Mouse (Mus musculus) testis, adult 2 months (tissue): Measurements from ENCODE around the gene Hadh. TPM values are rescaled to one million over a fixed set of nuclear protein-coding genes. Genes with fewer than 3 reads are reported as not detected.

Experiments
- H3K27ac ChIP-seq: fragments of 200-500 bp; 2 replicates; pipeline ENCODE4 v1.5.1; 2012; ENCODE audit warnings: low read depth, low read length; ENCODE audit not compliant: control insufficient read depth, insufficient read depth
- H3K27me3 ChIP-seq: fragments of 200-500 bp; 2 replicates; pipeline ENCODE4 v1.6.1; 2012; ENCODE audit warnings: mild to moderate bottlenecking, low read length, moderate library complexity; ENCODE audit not compliant: control insufficient read depth, insufficient read depth
- H3K36me3 ChIP-seq: fragments of 200-500 bp; 2 replicates; pipeline ENCODE4 v1.6.1; 2012; ENCODE audit warnings: mild to moderate bottlenecking, low read length; ENCODE audit not compliant: control insufficient read depth, insufficient read depth
- H3K4me1 ChIP-seq: fragments of 200-500 bp; 2 replicates; pipeline ENCODE4 v1.6.1; 2012; ENCODE audit warnings: low read length; ENCODE audit not compliant: control insufficient read depth, insufficient read depth
- H3K4me3 ChIP-seq: fragments of 200-500 bp; 2 replicates; pipeline ENCODE4 v1.5.1; 2012; ENCODE audit warnings: low read depth, mild to moderate bottlenecking, low read length, moderate library complexity, mixed read lengths; ENCODE audit not compliant: control insufficient read depth
- CTCF ChIP-seq: fragments of 200-500 bp; IDR thresholded peaks from 2 replicates; pipeline ENCODE4 v1.5.1; 2012; ENCODE audit warnings: low read depth, mild to moderate bottlenecking, inconsistent platforms, low read length, moderate library complexity; ENCODE audit not compliant: control insufficient read depth, insufficient read depth, insufficient replicate concordance
- POLR2A ChIP-seq: fragments of 200-500 bp; IDR thresholded peaks from 2 replicates; pipeline ENCODE4 v1.6.1; 2012; ENCODE audit warnings: low read depth, mild to moderate bottlenecking, inconsistent platforms, low read length, moderate library complexity; ENCODE audit not compliant: control insufficient read depth
- polyA plus RNA-seq: library from polyadenylated mRNA; depleted of rRNA; stranded (reverse); fragments of >200 nt; gene quantifications from 2 replicates; pipeline ENCODE4 v1.2.3, GENCODE M21; 2012

Hadh gene
- polyA plus RNA-seq, 1 experiment = 36.2 TPM

DNA sequence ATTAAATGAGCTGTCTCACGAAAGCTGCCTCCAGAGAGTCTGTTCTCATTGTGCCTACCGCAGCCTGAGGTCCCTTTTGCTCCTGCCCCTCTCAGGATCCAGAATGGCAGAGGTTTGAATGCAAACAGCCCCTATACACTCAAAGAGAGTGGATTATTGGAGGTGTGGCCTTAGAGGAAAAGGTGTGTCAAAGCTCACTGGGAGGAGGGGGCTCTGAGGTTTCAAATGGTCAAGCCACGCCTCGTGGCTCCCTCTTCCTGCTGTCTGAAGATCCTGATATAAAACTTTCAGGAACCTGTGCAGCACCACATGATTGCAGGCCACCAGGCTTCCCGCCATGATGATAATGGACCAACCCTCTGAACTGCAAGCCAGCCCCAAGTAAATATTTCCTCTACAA lies 24.1 kb downstream of the Hadh start:
- H3K27ac ChIP-seq = no peak overlapping the region
- H3K4me3 ChIP-seq = no peak overlapping the region
- peaks cover 2% of the 10 kb centered on the region; the same call in 1 of the 2 replicates for H3K4me1 ChIP-seq
- no peaks in the 10 kb centered on the region for H3K27me3 ChIP-seq
- H3K36me3 ChIP-seq = no peaks in the 10 kb centered on the region
- TF ChIP-seq CTCF = no peak
- no peak for TF ChIP-seq POLR2A

DNA sequence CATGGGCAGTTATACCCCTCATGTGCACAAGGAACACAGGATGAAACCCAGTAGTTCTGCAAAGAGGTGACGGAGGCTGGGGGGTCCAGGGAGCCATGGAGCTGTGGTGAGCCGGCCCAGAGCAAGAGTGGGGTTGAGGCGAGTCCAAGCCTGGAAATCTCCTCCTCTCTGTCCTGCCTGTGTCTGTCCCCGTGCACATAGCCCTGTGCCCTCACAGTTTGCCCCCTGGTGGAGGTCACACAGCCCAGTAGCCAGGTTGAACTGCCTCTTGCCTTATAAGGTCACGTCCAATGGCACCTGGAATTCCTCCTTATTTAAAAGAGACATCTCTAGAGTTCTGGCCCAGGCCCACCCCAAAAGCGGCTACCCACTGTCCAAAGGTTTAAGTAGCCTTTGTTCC lies 24.5 kb downstream of the Hadh start:
- Histone ChIP-seq H3K27me3 (no peaks in the 10 kb centered on the region), H3K4me1 (peaks cover 2% of the 10 kb centered on the region; the same call in 1 of the 2 replicates), H3K27ac (no peak overlapping the region), H3K36me3 (no peaks in the 10 kb centered on the region), H3K4me3 (no peak overlapping the region)
- no peak for TF ChIP-seq CTCF
- TF ChIP-seq POLR2A = no peak

DNA sequence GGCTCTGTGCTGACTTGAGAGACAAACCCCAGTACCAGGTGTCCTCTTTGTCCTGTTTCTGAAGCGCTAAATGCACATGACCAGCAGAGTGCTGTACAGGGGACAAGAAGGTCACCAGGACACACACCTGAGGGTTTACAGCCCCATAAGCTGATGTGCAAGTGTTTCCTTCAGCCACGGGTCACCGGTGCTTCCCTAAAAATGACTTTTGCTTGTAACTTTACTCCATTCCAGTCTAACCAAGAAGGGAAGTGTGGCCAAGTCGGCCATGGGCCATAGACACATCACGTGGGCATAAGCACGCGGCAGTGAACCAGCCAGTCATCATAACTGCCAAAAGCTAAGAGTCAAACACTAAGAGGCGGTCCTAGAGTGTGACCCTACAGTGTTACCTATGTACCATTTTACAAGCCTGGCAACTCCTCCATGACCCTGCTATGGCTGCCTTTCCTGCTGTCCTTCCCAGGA lies 25.3 kb downstream of the Hadh start:
- Histone ChIP-seq H3K4me1 (peaks cover 2% of the 10 kb centered on the region; the same call in 1 of the 2 replicates), H3K4me3 (no peak overlapping the region), H3K36me3 (no peaks in the 10 kb centered on the region), H3K27ac (peak overlapping the region; percentile 26; the same call in 1 of the 2 replicates), H3K27me3 (no peaks in the 10 kb centered on the region)
- no peak for TF ChIP-seq POLR2A
- no peak for TF ChIP-seq CTCF

DNA sequence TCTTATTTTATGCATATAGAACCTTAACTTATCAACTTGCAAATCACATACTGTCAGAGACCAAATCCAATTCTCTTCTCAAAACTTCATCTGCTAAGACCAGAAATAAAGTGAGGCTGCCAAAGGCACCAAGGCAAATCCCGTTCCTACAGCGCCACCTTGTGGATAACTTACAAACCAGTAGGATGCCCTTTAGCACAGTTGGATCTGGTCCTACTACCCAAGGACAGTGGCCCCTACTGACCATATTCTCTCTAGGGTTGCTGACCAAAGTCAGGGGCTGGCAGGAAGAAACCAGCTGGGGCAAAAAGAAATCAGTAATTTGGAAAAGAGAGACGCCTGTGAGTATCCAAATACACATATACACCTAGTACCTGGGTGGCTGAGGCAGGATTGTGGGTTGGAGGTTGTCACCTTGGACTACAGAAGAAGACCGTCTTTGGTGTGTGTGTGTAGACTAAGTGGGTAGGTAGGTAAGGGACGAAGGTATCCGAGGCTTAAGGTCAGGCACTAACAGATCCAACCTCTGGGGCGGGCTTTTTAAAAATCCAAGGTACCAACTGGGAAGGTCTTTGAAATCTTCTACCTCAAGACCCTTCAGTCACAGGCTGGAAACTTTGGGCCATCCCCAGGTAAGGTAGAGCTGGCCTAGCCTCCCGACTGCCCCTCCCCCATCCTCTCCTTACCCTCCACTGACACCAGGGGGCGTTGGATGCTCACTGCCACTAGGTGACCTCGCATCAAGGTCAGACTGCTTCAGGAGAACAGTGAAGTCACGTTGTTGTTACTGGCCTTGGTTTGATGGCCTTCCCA lies 25.9 kb downstream of the Hadh start:
- Histone ChIP-seq H3K27ac (peak overlapping the region; percentile 38; the same call in 1 of the 2 replicates), H3K4me1 (peaks cover 2% of the 10 kb centered on the region; the same call in 1 of the 2 replicates), H3K36me3 (no peaks in the 10 kb centered on the region), H3K4me3 (no peak overlapping the region), H3K27me3 (no peaks in the 10 kb centered on the region)
- no peak for TF ChIP-seq POLR2A
- TF ChIP-seq CTCF = peak; percentile 73; the same call in 1 of the 2 replicates

DNA sequence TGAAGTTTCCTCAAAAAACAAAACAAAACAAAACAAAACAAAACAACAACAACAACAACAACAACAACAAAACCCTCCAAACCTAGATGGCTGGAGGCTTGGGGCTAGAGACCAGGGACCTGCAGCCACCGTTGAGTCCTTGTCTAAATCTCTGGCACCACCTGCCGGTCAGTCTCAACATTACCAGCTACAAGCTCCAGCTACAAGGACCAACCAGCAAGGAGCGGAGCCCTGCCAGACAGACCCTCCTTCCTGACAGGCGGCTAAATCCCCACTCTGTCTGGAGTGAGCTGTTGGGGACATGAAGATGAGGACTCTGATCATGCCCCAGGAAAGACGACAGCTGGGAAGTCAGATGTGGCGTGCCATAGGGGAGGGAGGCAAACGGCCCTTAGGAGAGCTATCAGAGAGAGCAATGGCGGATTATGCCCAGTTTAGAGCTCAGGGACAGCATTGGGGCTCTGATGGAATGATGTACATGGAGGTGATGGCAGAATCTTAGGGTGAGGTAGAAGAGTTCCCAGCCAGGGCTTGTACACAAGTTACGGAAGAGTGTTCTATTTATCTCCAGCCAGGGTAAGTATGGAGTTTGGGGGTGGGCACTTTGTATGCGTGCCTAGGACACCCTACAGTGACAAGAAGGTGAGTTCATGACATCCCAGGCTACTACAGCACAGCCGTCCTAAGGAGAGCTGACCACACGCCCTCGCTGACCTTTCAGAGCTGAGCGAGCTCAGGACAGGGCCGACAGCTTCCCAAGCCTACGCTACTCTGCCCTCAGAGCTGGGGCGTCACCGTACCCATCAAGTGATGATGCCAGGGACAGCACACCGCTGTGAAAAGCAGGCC lies 33.9 kb downstream of the Hadh start:
- no peak overlapping the region for H3K4me3 ChIP-seq
- no peak overlapping the region for H3K27ac ChIP-seq
- TF ChIP-seq CTCF (peak; percentile 58; the same call in 1 of the 2 replicates), POLR2A (no peak)
- no peaks in the 10 kb centered on the region for H3K36me3 ChIP-seq
- H3K27me3 ChIP-seq = no peaks in the 10 kb centered on the region
- H3K4me1 ChIP-seq = no peaks in the 10 kb centered on the region; the same call in 1 of the 2 replicates

DNA sequence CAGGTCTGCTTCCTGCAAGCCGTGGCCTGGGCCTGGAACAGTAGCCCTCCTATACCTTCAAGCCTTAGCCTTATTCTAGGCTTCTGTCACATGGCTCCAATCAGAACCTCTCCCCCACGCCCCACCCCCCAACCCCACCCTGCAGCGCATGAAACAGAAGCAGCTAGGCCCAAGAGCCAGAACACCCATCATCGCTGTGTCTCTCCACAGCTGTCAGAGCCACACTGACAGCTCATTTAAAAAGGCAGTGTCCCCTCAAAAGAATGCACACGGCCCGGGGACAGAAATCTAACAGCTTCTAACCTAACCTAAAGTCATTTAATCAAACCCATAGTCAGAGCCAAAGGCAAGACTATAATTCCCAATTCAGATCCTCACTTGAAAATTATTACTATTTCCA lies 34.8 kb downstream of the Hadh start:
- Histone ChIP-seq H3K4me3 (no peak overlapping the region), H3K27me3 (no peaks in the 10 kb centered on the region), H3K36me3 (no peaks in the 10 kb centered on the region), H3K27ac (no peak overlapping the region), H3K4me1 (no peaks in the 10 kb centered on the region; the same call in 1 of the 2 replicates)
- TF ChIP-seq CTCF (no peak), POLR2A (no peak)

DNA sequence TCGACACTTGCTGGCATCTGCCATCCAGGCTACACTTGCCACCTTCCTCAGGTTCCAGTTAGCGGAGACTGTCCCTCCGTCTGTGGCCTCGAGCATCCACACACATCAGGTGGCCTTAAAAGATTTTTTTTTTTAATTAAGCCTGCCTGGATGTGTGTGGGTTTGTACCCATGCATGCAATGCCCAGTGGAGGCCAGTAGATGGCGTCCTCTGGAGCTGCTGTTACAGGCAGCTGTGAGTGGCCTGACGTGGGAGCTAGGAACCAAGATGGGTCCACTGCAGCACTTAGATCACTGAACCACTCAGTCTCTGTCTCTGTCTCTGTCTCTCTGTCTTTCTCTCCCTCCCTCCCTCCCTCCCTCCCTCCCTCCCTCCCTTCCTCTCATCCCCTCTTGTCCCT lies 43.8 kb downstream of the Hadh start:
- no peak for TF ChIP-seq POLR2A
- peak; percentile 83; the same call in 1 of the 2 replicates for TF ChIP-seq CTCF
- no peak overlapping the region for H3K27ac ChIP-seq
- H3K36me3 ChIP-seq = no peaks in the 10 kb centered on the region
- H3K4me3 ChIP-seq = no peak overlapping the region
- H3K27me3 ChIP-seq = no peaks in the 10 kb centered on the region
- H3K4me1 ChIP-seq = peaks cover 5% of the 10 kb centered on the region
